10 mouse cellular contexts compared by ENCODE assay signal in the genomic region with DNA sequence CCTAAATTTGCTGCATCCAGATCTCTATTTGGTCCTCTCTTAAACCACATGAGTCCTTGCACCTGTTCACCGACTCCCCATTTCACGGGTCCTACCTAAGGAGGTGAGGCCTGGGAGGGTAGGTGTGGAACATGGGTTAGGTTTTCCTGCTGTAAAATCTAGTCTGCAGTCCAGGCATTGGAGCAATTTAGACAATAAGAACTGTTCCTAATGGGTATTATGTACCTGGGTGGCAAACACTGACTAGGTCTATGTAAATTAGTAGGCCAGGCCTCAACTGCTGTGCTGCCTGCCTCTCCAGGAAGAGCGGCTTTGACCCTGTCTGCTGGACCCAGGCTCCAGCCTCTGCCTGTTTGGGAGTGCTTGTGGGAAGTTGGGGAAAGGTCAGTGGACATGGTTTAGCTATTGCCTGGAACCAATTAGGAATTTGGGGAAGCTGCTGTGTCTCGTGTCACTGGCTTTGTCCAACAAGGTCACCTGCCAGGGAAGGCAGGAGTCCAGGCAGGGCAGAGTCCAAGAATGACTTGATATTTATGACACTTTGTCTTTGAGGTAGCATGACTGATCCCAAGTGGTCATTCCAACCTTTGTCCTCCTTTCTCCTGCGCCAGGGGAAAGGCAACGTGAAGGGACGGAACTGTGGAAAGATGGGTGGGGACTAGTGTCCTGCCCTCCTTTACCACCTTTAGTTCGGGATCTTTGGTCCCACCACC. TPM values are rescaled to one million over a fixed set of nuclear protein-coding genes. Genes with fewer than 3 reads are reported as not detected.
DNase-seq lines count a peak whose midpoint lies in the region; ATAC-seq and TF ChIP-seq lines count a peak whose summit lies in the region.
"Had no signal": no experiment of that assay in that cellular context is flagged by ENCODE, and none has a peak within 500 bp of the region (broad histone marks: within the 10 kb centered on the region; RNA-seq: fewer than 3 reads in every experiment).

No protein-coding gene starts in this region.

- no peaks in the 10 kb centered on the region for H3K9me3 ChIP-seq in lung, embryonic 15.5 days

- no peaks in the 10 kb centered on the region for H3K36me3 ChIP-seq in lung, embryonic 15.5 days
- no peaks in the 10 kb centered on the region for H3K36me3 ChIP-seq in kidney, adult 2 months (ENCODE audit: control insufficient read depth, insufficient read depth, low read length)

- no peak for ATAC-seq in lung, embryonic 15.5 days (ENCODE audit: borderline replicate concordance, extremely low read depth, low FRiP score, low TSS enrichment)
- ATAC-seq in CD4-positive, CD25-positive, alpha-beta regulatory T cell, adult 4 months: no peak

- DNase-seq in lung, postnatal 10 days: no peak
- peak; percentile 79 for DNase-seq in gastrocnemius, postnatal 25 days
- DNase-seq in kidney, adult 2 months: peak; percentile 95
- DNase-seq in skeletal muscle tissue, adult 2 months (ENCODE audit: low read depth, low spot score): peak; percentile 86
- DNase-seq in right cerebral cortex, postnatal 36 days (ENCODE audit: low spot score in 2 of 2): no peak
- no peak for DNase-seq in cerebellum, adult 18-20 months

- no peak for TF ChIP-seq POLR2A in kidney, adult 2 months (IDR thresholded peaks at IDR 0.05; ENCODE audit: low read depth, low read length)

- 87% methylated on average over 8 of the region's 8 CpGs for WGBS in lung, embryonic 15.5 days
- 45% methylated on average over 8 of the region's 8 CpGs for WGBS in kidney, adult 2 months

- no peak overlapping the region for H3K4me2 ChIP-seq in lung, embryonic 15.5 days

- H3K27ac ChIP-seq in lung, embryonic 15.5 days: peak overlapping the region; percentile 96
- peak overlapping the region; percentile 100 for H3K27ac ChIP-seq in kidney, adult 2 months (ENCODE audit: insufficient read depth, low read depth, low read length)

- H3K4me1 ChIP-seq in lung, embryonic 15.5 days: peaks cover 36% of the 10 kb centered on the region
- peaks cover 61% of the 10 kb centered on the region for H3K4me1 ChIP-seq in kidney, adult 2 months (ENCODE audit: control insufficient read depth, insufficient read depth, low read length)

- H3K9ac ChIP-seq in lung, embryonic 15.5 days: no peak overlapping the region

- H3K4me3 ChIP-seq in lung, embryonic 15.5 days: no peak overlapping the region
- no peak overlapping the region for H3K4me3 ChIP-seq in kidney, adult 2 months (ENCODE audit: insufficient read depth, low read depth, low read length)

- TF ChIP-seq CTCF in kidney, adult 2 months (conservative IDR thresholded peaks at IDR 0.05; ENCODE audit: insufficient read depth, insufficient read length, low read depth, low read length): no peak

- H3K27me3 ChIP-seq in lung, embryonic 15.5 days: no peaks in the 10 kb centered on the region
- H3K27me3 ChIP-seq in kidney, adult 2 months (replicated peaks; ENCODE audit: control insufficient read depth, insufficient read depth, low read length): no peaks in the 10 kb centered on the region
- H3K27me3 ChIP-seq: Patski had no signal

RNA-seq across cellular contexts. Expression of gene Gm16253, which starts 1.4 kb away (rescaled TPM):
- 1.1 and 1.3 TPM in 2 replicates for polyA plus RNA-seq in lung, embryonic 15.5 days (2015; fragmentation: Nextera tagmentation; extraction: Ambion mirVana)
- 1 to 10 TPM; 1.1 TPM for total RNA-seq in gastrocnemius, postnatal 25 days (2021)
- 0.20 TPM in 1 of 2 replicates, not detected in the other for polyA plus RNA-seq in kidney, adult 2 months (2012; rRNA removed)
- polyA plus RNA-seq in CD4-positive, CD25-positive, alpha-beta regulatory T cell, adult 4 months (2017; shearing (Covaris generic)): 1 to 10 TPM; 1.5 to 2.0 TPM
- polyA plus RNA-seq: embryonic facial prominence, embryonic 11.5 days had no signal

RNA-seq across cellular contexts. Expression of gene Txnip, which starts 17.7 kb away (rescaled TPM):
- 129 and 141 TPM in 2 replicates for polyA plus RNA-seq in lung, embryonic 15.5 days (2015; fragmentation: Nextera tagmentation; extraction: Ambion mirVana)
- 100 to 1,000 TPM; 343 to 504 TPM for total RNA-seq in gastrocnemius, postnatal 25 days (2021)
- 514 and 518 TPM in 2 replicates for polyA plus RNA-seq in kidney, adult 2 months (2012; rRNA removed)
- 100 to 1,000 TPM; 376 to 396 TPM for polyA plus RNA-seq in CD4-positive, CD25-positive, alpha-beta regulatory T cell, adult 4 months (2017; shearing (Covaris generic))

RNA-seq across cellular contexts. Expression of gene Polr3gl, which starts 18.6 kb away (rescaled TPM):
- 38.3 and 39.8 TPM in 2 replicates for polyA plus RNA-seq in lung, embryonic 15.5 days (2015; fragmentation: Nextera tagmentation; extraction: Ambion mirVana)
- 10 to 100 TPM; 34.0 to 38.1 TPM for total RNA-seq in gastrocnemius, postnatal 25 days (2021)
- 14.5 and 15.3 TPM in 2 replicates for polyA plus RNA-seq in kidney, adult 2 months (2012; rRNA removed)
- polyA plus RNA-seq in CD4-positive, CD25-positive, alpha-beta regulatory T cell, adult 4 months (2017; shearing (Covaris generic)): 10 to 100 TPM; 40.6 to 51.4 TPM

RNA-seq across cellular contexts. Expression of gene Ankrd34a, which starts 21.0 kb away (rescaled TPM):
- polyA plus RNA-seq in lung, embryonic 15.5 days (2015; fragmentation: Nextera tagmentation; extraction: Ambion mirVana): 1.8 and 2.2 TPM in 2 replicates
- total RNA-seq in gastrocnemius, postnatal 25 days (2021): 1 to 10 TPM in 1 of 2 experiments, under 1 TPM in 1; 0.95 to 1.1 TPM
- 0.23 and 0.38 TPM in 2 replicates for polyA plus RNA-seq in kidney, adult 2 months (2012; rRNA removed)
- not detected for polyA plus RNA-seq in CD4-positive, CD25-positive, alpha-beta regulatory T cell, adult 4 months (2017; shearing (Covaris generic))

RNA-seq across cellular contexts. Expression of gene Lix1l, which starts 25.5 kb away (rescaled TPM):
- polyA plus RNA-seq in lung, embryonic 15.5 days (2015; fragmentation: Nextera tagmentation; extraction: Ambion mirVana): 6.9 and 7.9 TPM in 2 replicates
- 1 to 10 TPM; 6.7 to 7.0 TPM for total RNA-seq in gastrocnemius, postnatal 25 days (2021)
- polyA plus RNA-seq in kidney, adult 2 months (2012; rRNA removed): 7.7 and 9.6 TPM in 2 replicates
- under 1 TPM; 0.41 to 0.77 TPM for polyA plus RNA-seq in CD4-positive, CD25-positive, alpha-beta regulatory T cell, adult 4 months (2017; shearing (Covaris generic))

Comparison
In these comparisons a context has a peak if more than half of its experiments do, and no peak if none do; other contexts are left out.
1. DNase-seq: peak in gastrocnemius, postnatal 25 days (single experiment), kidney, adult 2 months (single experiment) and skeletal muscle tissue, adult 2 months (single experiment); none in lung, postnatal 10 days (single experiment), right cerebral cortex, postnatal 36 days (0 of 2) and cerebellum, adult 18-20 months (0 of 2).